Mouse (Mus musculus): ENCODE results near the gene Setd1a. TPM values are rescaled to one million over a fixed set of nuclear protein-coding genes. Genes with fewer than 3 reads are reported as not detected.

Setd1a gene
- polyA plus RNA-seq, 1 experiment from 2014 or later: 23.7 TPM

GRCm38 (mm10) chr7:127797076-127797845, 20.8 kb downstream of the Setd1a start:
- 92% methylated on average over 23 of the region's 23 CpGs for WGBS
- H3K27ac ChIP-seq: no peak overlapping the region
- no peaks in the 10 kb centered on the region for H3K27me3 ChIP-seq (ENCODE audit: insufficient read depth, poor library complexity, severe bottlenecking)
- H3K4me1 ChIP-seq: peaks cover 15% of the 10 kb centered on the region
- no peak for DNase-seq (ENCODE audit: low spot score)
- peaks cover 90% of the 10 kb centered on the region for H3K36me3 ChIP-seq
- H3K4me3 ChIP-seq: no peak overlapping the region
- H3K9me3 ChIP-seq: no peaks in the 10 kb centered on the region

DNA sequence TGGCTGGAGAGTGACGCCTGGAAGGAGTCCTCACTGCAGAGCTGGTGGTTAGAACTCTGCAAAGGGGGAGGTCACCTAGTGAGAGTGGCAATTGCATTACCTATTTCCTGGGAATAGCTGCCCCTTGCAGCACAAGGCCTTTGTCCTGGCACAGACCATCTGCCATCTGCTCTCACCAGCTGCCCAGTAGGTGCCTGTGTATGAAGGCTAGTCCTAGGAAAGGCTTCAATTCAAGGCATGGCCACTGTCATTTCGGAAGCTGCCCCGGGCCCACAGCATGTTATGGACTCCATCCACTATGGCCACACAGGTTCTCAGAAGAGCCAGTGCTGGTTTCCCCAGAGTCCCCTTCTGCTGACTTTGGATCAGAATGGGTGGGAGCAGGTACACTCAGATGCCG, 22.1 kb downstream of the Setd1a start:
- Histone ChIP-seq H3K4me3 (no peak overlapping the region), H3K9me3 (no peaks in the 10 kb centered on the region), H3K27ac (no peak overlapping the region), H3K36me3 (peaks cover 85% of the 10 kb centered on the region), H3K4me1 (peaks cover 15% of the 10 kb centered on the region), H3K27me3 (ENCODE audit: insufficient read depth, poor library complexity, severe bottlenecking) (no peaks in the 10 kb centered on the region)
- WGBS: 90% methylated on average over 4 of the region's 4 CpGs
- DNase-seq (ENCODE audit: low spot score): no peak

DNA sequence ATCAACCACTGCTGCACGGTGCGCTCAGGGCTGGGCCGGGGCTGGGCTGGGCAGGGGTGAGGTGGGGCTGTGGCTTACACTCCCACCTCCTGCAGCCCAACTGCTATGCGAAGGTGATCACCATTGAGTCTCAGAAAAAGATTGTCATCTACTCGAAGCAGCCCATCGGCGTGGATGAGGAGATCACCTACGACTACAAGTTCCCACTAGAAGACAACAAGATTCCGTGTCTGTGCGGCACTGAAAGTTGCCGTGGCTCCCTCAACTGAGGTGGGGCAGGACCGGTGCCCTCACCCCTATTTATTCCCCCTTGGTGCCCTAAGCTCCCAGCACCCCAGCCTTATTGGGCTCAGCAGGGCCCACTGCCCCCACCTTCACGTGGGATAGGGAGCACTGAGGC, 22.7 kb downstream of the Setd1a start:
- Histone ChIP-seq H3K4me1 (peaks cover 15% of the 10 kb centered on the region), H3K4me3 (no peak overlapping the region), H3K27me3 (ENCODE audit: insufficient read depth, poor library complexity, severe bottlenecking) (no peaks in the 10 kb centered on the region), H3K36me3 (peaks cover 78% of the 10 kb centered on the region), H3K9me3 (no peaks in the 10 kb centered on the region), H3K27ac (no peak overlapping the region)
- WGBS: 91% methylated on average over 13 of the region's 13 CpGs
- DNase-seq (ENCODE audit: low spot score): no peak

DNA sequence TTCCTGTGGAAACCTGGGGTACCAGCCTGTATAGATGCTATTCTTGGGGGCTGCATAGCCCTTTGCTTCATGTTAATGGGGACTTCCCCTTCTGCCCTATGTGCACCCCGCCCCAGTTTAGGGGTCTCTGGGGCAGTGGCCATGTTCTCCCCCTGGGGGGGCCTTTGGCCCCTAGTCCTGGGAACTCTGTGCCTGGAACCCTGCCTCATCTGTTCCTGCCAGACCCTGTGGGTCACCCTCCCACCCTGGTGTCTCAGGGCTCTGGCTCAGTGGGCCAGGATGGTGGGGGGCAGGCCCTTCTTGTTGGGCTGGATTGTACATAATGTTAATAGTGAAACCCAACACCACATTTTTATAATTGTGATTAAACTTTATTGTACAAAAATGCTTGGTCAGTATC, 23.3 kb downstream of the Setd1a start:
- peaks cover 15% of the 10 kb centered on the region for H3K4me1 ChIP-seq
- no peak for DNase-seq (ENCODE audit: low spot score)
- H3K36me3 ChIP-seq: peaks cover 75% of the 10 kb centered on the region
- H3K4me3 ChIP-seq: no peak overlapping the region
- H3K27ac ChIP-seq: no peak overlapping the region
- H3K9me3 ChIP-seq: no peaks in the 10 kb centered on the region
- H3K27me3 ChIP-seq (ENCODE audit: insufficient read depth, poor library complexity, severe bottlenecking): no peaks in the 10 kb centered on the region
- WGBS: 92% methylated on average over 1 of the region's 1 CpGs

DNA sequence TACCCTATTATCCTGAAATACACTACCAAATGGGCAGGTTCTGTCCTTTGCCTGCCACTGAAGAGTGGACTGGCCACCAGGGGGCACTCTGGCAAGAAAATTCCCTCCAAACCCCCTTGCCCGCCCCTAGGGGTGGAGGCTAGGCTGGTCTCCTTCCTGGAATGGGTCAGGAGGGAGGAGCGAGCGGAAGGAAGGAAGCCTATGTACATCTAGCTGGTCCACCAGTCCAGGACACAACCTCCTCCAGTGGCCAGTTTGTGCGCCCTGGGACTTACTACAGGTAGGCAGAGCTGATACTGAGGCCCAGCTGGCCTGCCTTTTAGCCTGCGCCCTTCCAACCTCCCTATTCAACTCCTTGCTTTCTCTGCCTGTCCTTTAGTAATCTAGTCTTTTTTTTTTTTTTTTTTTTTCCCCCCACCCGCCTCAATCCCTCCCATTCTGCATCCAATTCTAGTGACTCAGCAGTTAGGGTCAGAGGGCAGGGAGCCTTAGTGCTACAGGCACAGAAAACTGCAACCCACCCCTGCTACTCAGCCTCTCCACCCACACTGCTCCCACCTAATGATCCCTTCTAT, 24.1 kb downstream of the Setd1a start, which contains the start of gene Hsd3b7:
Hsd3b7 (plus strand) TSS at position 170 of the 575 bp plus-strand sequence.
- peak; percentile 93 for DNase-seq (ENCODE audit: low spot score)
- 24% methylated on average over 6 of the region's 6 CpGs for WGBS
- Histone ChIP-seq H3K27me3 (ENCODE audit: insufficient read depth, poor library complexity, severe bottlenecking) (no peaks in the 10 kb centered on the region), H3K9me3 (no peaks in the 10 kb centered on the region), H3K27ac (peak within 1 kb of the TSS; percentile 78), H3K4me3 (peak within 1 kb of the TSS; percentile 43), H3K36me3 (peaks cover 67% of the 10 kb centered on the region), H3K4me1 (peaks cover 15% of the 10 kb centered on the region)

GRCm38 (mm10) chr7:127801010-127801621, 24.6 kb downstream of the Setd1a start:
- H3K9me3 ChIP-seq: no peaks in the 10 kb centered on the region
- H3K4me3 ChIP-seq: peak overlapping the region; percentile 43
- H3K27me3 ChIP-seq (ENCODE audit: insufficient read depth, poor library complexity, severe bottlenecking): no peaks in the 10 kb centered on the region
- no peak for DNase-seq (ENCODE audit: low spot score)
- WGBS: 92% methylated on average over 8 of the region's 8 CpGs
- H3K36me3 ChIP-seq: peaks cover 61% of the 10 kb centered on the region
- H3K27ac ChIP-seq: peak overlapping the region; percentile 78
- peaks cover 15% of the 10 kb centered on the region for H3K4me1 ChIP-seq

DNA sequence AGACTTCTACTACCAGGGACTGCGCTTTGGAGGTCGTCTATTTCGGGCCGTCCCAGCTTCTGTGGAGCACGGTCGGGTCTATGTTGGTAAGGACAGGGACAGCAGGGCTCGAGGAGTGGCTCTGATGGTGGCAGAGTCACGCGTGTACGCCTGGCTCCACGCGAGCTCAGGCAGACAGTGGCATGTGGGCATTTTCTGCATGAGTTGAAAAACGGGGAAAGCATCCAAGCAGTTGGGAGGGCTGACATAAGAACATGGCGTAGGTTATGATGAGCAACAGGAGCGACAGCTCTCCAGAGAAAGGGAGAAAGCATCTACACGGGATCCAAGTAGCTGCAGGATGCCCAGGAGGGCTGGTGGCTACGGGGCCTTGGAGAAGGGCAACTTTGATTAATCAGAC, 25.8 kb downstream of the Setd1a start:
- Histone ChIP-seq H3K27ac (0 out of 2 replicates have a peak overlapping the region, but pooled peaks have one; percentile 25), H3K4me1 (peaks cover 15% of the 10 kb centered on the region), H3K9me3 (no peaks in the 10 kb centered on the region), H3K36me3 (peaks cover 49% of the 10 kb centered on the region), H3K4me3 (no peak overlapping the region), H3K27me3 (ENCODE audit: insufficient read depth, poor library complexity, severe bottlenecking) (no peaks in the 10 kb centered on the region)
- DNase-seq (ENCODE audit: low spot score): no peak
- 90% methylated on average over 17 of the region's 17 CpGs for WGBS

DNA sequence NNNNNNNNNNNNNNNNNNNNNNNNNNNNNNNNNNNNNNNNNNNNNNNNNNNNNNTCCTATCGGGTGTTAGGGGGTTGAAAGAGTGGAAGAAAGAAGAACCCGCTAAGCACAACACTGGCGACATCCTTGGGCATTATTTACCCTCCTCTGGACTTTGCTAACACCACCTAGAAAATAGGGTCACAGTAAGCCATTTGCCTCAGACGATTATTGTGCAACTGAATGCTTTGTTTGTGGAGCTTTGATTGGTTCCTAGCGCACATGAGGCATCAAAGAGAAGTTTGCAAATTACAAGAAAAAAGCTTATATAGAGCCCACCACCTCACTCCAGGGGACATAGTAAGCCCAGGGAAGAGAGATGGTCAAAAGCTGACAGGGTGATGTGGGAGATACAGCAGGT, 32.4 kb downstream of the Setd1a start:
- no peak for DNase-seq (ENCODE audit: low spot score)
- 0 out of 2 replicates have a peak, but pooled peaks cover 4% of the 10 kb centered on the region for H3K27me3 ChIP-seq (ENCODE audit: insufficient read depth, poor library complexity, severe bottlenecking)
- no peak overlapping the region for H3K4me3 ChIP-seq
- peaks cover 6% of the 10 kb centered on the region; the same call in 1 of the 2 replicates for H3K4me1 ChIP-seq
- no peaks in the 10 kb centered on the region for H3K9me3 ChIP-seq
- 66% methylated on average over 5 of the region's 5 CpGs for WGBS
- H3K27ac ChIP-seq: no peak overlapping the region
- H3K36me3 ChIP-seq: 0 out of 2 replicates have a peak, but pooled peaks cover 4% of the 10 kb centered on the region

- H3K9me3 ChIP-seq: no peaks in the 10 kb centered on the region
- peaks cover 8% of the 10 kb centered on the region; the same call in 1 of the 2 replicates for H3K4me1 ChIP-seq
- no peak overlapping the region for H3K27ac ChIP-seq
- WGBS: 74% methylated on average over 1 of the region's 1 CpGs
- DNase-seq (ENCODE audit: low spot score): no peak
- H3K27me3 ChIP-seq (ENCODE audit: insufficient read depth, poor library complexity, severe bottlenecking): 0 out of 2 replicates have a peak, but pooled peaks cover 4% of the 10 kb centered on the region
- H3K36me3 ChIP-seq: 0 out of 2 replicates have a peak, but pooled peaks cover 7% of the 10 kb centered on the region
- H3K4me3 ChIP-seq: no peak overlapping the region
These were observed 33.4 kb downstream of the Setd1a start for GRCm38 (mm10) chr7:127809846-127810245.

GRCm38 (mm10) chr7:127810650-127811049, 34.2 kb downstream of the Setd1a start:
- H3K36me3 ChIP-seq: 0 out of 2 replicates have a peak, but pooled peaks cover 7% of the 10 kb centered on the region
- DNase-seq (ENCODE audit: low spot score): no peak
- H3K9me3 ChIP-seq: no peaks in the 10 kb centered on the region
- H3K4me3 ChIP-seq: no peak overlapping the region
- H3K27ac ChIP-seq: no peak overlapping the region
- H3K4me1 ChIP-seq: peaks cover 9% of the 10 kb centered on the region
- H3K27me3 ChIP-seq (ENCODE audit: insufficient read depth, poor library complexity, severe bottlenecking): 0 out of 2 replicates have a peak, but pooled peaks cover 4% of the 10 kb centered on the region
- WGBS: 68% methylated on average over 10 of the region's 10 CpGs

- H3K27ac ChIP-seq: no peak overlapping the region
- 0 out of 2 replicates have a peak, but pooled peaks cover 7% of the 10 kb centered on the region for H3K36me3 ChIP-seq
- H3K27me3 ChIP-seq (ENCODE audit: insufficient read depth, poor library complexity, severe bottlenecking): 0 out of 2 replicates have a peak, but pooled peaks cover 4% of the 10 kb centered on the region
- no peak overlapping the region for H3K4me3 ChIP-seq
- H3K4me1 ChIP-seq: peaks cover 15% of the 10 kb centered on the region
- DNase-seq (ENCODE audit: low spot score): no peak
- WGBS: 69% methylated on average over 4 of the region's 4 CpGs
- H3K9me3 ChIP-seq: no peaks in the 10 kb centered on the region
These were observed 34.8 kb downstream of the Setd1a start for GRCm38 (mm10) chr7:127811240-127811639.

GRCm38 (mm10) chr7:127812292-127812691, 35.8 kb downstream of the Setd1a start:
- Histone ChIP-seq H3K27me3 (ENCODE audit: insufficient read depth, poor library complexity, severe bottlenecking) (0 out of 2 replicates have a peak, but pooled peaks cover 4% of the 10 kb centered on the region), H3K27ac (no peak overlapping the region), H3K4me1 (peaks cover 15% of the 10 kb centered on the region), H3K9me3 (no peaks in the 10 kb centered on the region), H3K4me3 (no peak overlapping the region), H3K36me3 (0 out of 2 replicates have a peak, but pooled peaks cover 7% of the 10 kb centered on the region)
- no peak for DNase-seq (ENCODE audit: low spot score)
- 77% methylated on average over 3 of the region's 3 CpGs for WGBS
